Mouse (Mus musculus) lung, embryonic 16.5 days (tissue): Measurements from ENCODE around the gene Extl1. TPM values are rescaled to one million over a fixed set of nuclear protein-coding genes. Genes with fewer than 3 reads are reported as not detected.

Experiments
- polyA plus RNA-seq: library from polyadenylated mRNA; unstranded; fragments of >200 nt; fragmentation: Nextera tagmentation; extraction: Ambion mirVana; gene quantifications from 2 replicates; pipeline ENCODE4 v1.2.1, GENCODE M21; 2015

Gene Extl1
- polyA plus RNA-seq, 1 experiment from 2014 or later: 2.5 TPM

Other genes starting within 250 kb of the Extl1 start
- gene Cep85, start 196.7 kb downstream of the Extl1 start, polyA plus RNA-seq: 51.9 and 56.1 TPM in 2 replicates
- gene Gm7534, start 180.8 kb downstream of the Extl1 start, polyA plus RNA-seq: not detected in 2 replicates
- gene Catsper4, start 156.5 kb downstream of the Extl1 start, polyA plus RNA-seq: 0.23 and 0.87 TPM in 2 replicates
- 12.6 and 14.2 TPM in 2 replicates for gene Cnksr1, start 145.5 kb downstream of the Extl1 start, polyA plus RNA-seq
- gene E130218I03Rik, start 140.2 kb downstream of the Extl1 start, polyA plus RNA-seq: 0.48 and 0.80 TPM in 2 replicates
- gene Zfp593, start 138.3 kb downstream of the Extl1 start, polyA plus RNA-seq: 10.9 and 12.6 TPM in 2 replicates
- not detected in 2 replicates for gene Gm30191, start 136.9 kb downstream of the Extl1 start, polyA plus RNA-seq
- 9.0 and 11.0 TPM in 2 replicates for gene Grrp1, start 129.7 kb downstream of the Extl1 start, polyA plus RNA-seq
- 23.3 and 23.4 TPM in 2 replicates for gene Pdik1l, start 96.0 kb downstream of the Extl1 start, polyA plus RNA-seq
- gene Trim63, start 68.7 kb downstream of the Extl1 start, polyA plus RNA-seq: 2.6 and 3.1 TPM in 2 replicates
- 0.29 and 0.43 TPM in 2 replicates for gene Slc30a2, start 40.7 kb downstream of the Extl1 start, polyA plus RNA-seq
- gene Pafah2, start 12.5 kb upstream of the Extl1 start, polyA plus RNA-seq: 14.3 and 14.6 TPM in 2 replicates
- gene Stmn1, start 84.5 kb upstream of the Extl1 start, polyA plus RNA-seq: 1,638 and 1,729 TPM in 2 replicates
- 6.9 and 8.7 TPM in 2 replicates for gene Paqr7, start 112.8 kb upstream of the Extl1 start, polyA plus RNA-seq
- 14.5 and 15.7 TPM in 2 replicates for gene Aunip, start 127.1 kb upstream of the Extl1 start, polyA plus RNA-seq
- 110 and 111 TPM in 2 replicates for gene Mtfr1l, start 151.5 kb upstream of the Extl1 start, polyA plus RNA-seq
- 9.7 and 10.4 TPM in 2 replicates for gene Selenon, start 168.3 kb upstream of the Extl1 start, polyA plus RNA-seq